Comparison of ENCODE assay signal across 30 mouse cellular contexts in the genomic region with DNA sequence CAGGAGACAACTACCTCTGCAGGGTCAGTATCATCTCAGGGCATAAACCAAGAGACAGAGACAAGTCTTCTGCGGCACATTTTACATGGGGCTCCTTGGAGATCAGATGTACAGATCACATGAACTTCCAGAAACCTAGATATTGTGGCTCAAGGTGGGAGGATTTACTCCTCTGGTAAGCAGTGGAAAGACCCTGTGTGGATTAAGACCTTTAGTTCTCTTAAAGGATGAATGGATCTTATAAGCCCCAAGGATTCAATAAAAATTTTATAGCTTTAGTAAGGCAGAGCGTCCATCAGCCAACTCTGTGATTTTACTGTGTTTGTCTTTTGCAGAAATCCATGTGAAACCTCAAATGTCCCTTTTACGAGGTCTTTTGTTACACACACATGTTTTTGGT.
"Had no signal": no experiment of that assay in that cellular context is flagged by ENCODE, and none has a peak within 500 bp of the region (broad histone marks: within the 10 kb centered on the region; RNA-seq: fewer than 3 reads in every experiment).

No protein-coding gene starts in this region.

- H3K36me3 ChIP-seq: limb, embryonic 12.5 days; limb, embryonic 15.5 days; liver, embryonic 12.5 days; liver, embryonic 13.5 days; liver, embryonic 15.5 days; lung, embryonic 15.5 days; midbrain, embryonic 10.5 days; midbrain, embryonic 12.5 days; midbrain, embryonic 13.5 days; midbrain, embryonic 15.5 days had no signal

- H3K27me3 ChIP-seq: limb, embryonic 12.5 days; limb, embryonic 15.5 days; liver, embryonic 12.5 days; liver, embryonic 13.5 days; liver, embryonic 15.5 days; lung, embryonic 15.5 days; megakaryocyte, embryonic 14.5 days; midbrain, embryonic 12.5 days; midbrain, embryonic 13.5 days; midbrain, embryonic 15.5 days had no signal

- H3K9me3 ChIP-seq: limb, embryonic 15.5 days; liver, embryonic 12.5 days; liver, embryonic 13.5 days; liver, embryonic 15.5 days; lung, embryonic 15.5 days; midbrain, embryonic 10.5 days; midbrain, embryonic 13.5 days; midbrain, embryonic 15.5 days had no signal

- H3K4me3 ChIP-seq: left cerebral cortex, adult 2 months; limb, embryonic 12.5 days; limb, embryonic 15.5 days; liver, embryonic 12.5 days; liver, embryonic 13.5 days; liver, embryonic 15.5 days; lung, embryonic 15.5 days; megakaryocyte, embryonic 14.5 days; midbrain, embryonic 10.5 days; midbrain, embryonic 12.5 days; midbrain, embryonic 13.5 days; midbrain, embryonic 15.5 days; myocyte had no signal

- ATAC-seq: liver, embryonic 12.5 days; liver, postnatal 0 days; lung, postnatal 0 days; midbrain, embryonic 13.5 days; midbrain, embryonic 15.5 days; midbrain, embryonic 16.5 days had no signal

- DNase-seq: left cerebral cortex, postnatal 4 days; liver; liver, embryonic 13.5 days; liver, postnatal 0 days; lung, adult 18-20 months; lung, adult 2 months; lung, embryonic 14.5 days; lung, postnatal 10 days; lung, postnatal 14 days; lung, postnatal 36 days; lung, postnatal 4 days; midbrain, embryonic 14.5 days had no signal

- H3K4me1 ChIP-seq: liver, embryonic 12.5 days; liver, embryonic 13.5 days; liver, embryonic 15.5 days; lung, embryonic 15.5 days; megakaryocyte, embryonic 14.5 days; midbrain, embryonic 10.5 days; midbrain, embryonic 12.5 days; midbrain, embryonic 13.5 days; midbrain, embryonic 15.5 days had no signal

- H3K27ac ChIP-seq: left cerebral cortex, adult 2 months; limb, embryonic 12.5 days; limb, embryonic 15.5 days; liver, embryonic 12.5 days; liver, embryonic 13.5 days; liver, embryonic 14.5 days; liver, embryonic 15.5 days; lung, embryonic 15.5 days; macrophage; midbrain, embryonic 10.5 days; midbrain, embryonic 12.5 days; midbrain, embryonic 13.5 days; midbrain, embryonic 15.5 days had no signal

- H3K4me2 ChIP-seq: limb, embryonic 12.5 days; limb, embryonic 15.5 days; liver, embryonic 11.5 days; liver, embryonic 12.5 days; liver, embryonic 13.5 days; liver, embryonic 15.5 days; lung, embryonic 14.5 days; lung, embryonic 15.5 days; midbrain, embryonic 11.5 days; midbrain, embryonic 12.5 days; midbrain, embryonic 13.5 days; midbrain, embryonic 15.5 days had no signal

- H3K9ac ChIP-seq: limb, embryonic 12.5 days; limb, embryonic 15.5 days; liver, embryonic 12.5 days; liver, embryonic 13.5 days; liver, embryonic 14.5 days; liver, embryonic 15.5 days; liver, postnatal 0 days; lung, embryonic 14.5 days; lung, embryonic 15.5 days; midbrain, embryonic 12.5 days; midbrain, embryonic 13.5 days; midbrain, embryonic 15.5 days had no signal
